Mouse (Mus musculus) ovary, postnatal 14 days (tissue): ENCODE results near the gene Cln3.

ENCODE experiments used
- DNase-seq: peaks from one replicate; pipeline ENCODE4 v3.0.0; 2022; ENCODE audit warnings: low spot score

Cln3 gene

GRCm38 (mm10) chr7:126585717-126586116 lies at the start of gene Cln3:
Gene Cln3, minus strand, starts transcription at chr7:126585817.
- DNase-seq: no peak

- DNase-seq: no peak
These were observed 49.8 kb upstream of the Cln3 start for GRCm38 (mm10) chr7:126635375-126635774.

GRCm38 (mm10) chr7:126632478-126632877 lies 46.9 kb upstream of the Cln3 start:
- DNase-seq: no peak

GRCm38 (mm10) chr7:126630824-126631518 lies 45.4 kb upstream of the Cln3 start, which contains the start of gene Nupr1:
Gene Nupr1, minus strand, starts transcription at chr7:126630861.
- no peak for DNase-seq

- no peak for DNase-seq
These were observed 44.3 kb upstream of the Cln3 start for GRCm38 (mm10) chr7:126629915-126630314.

GRCm38 (mm10) chr7:126628111-126628510 lies 42.5 kb upstream of the Cln3 start:
- DNase-seq: no peak

GRCm38 (mm10) chr7:126625807-126626600 lies 40.4 kb upstream of the Cln3 start:
- DNase-seq: no peak

GRCm38 (mm10) chr7:126625369-126625768 lies 39.8 kb upstream of the Cln3 start:
- peak; percentile 60 for DNase-seq

- DNase-seq: no peak
These were observed 39.2 kb upstream of the Cln3 start for GRCm38 (mm10) chr7:126624774-126625173.

GRCm38 (mm10) chr7:126623381-126623780 lies 37.8 kb upstream of the Cln3 start:
- no peak for DNase-seq

- no peak for DNase-seq
These were observed 36.1 kb upstream of the Cln3 start for GRCm38 (mm10) chr7:126621452-126622359.

- DNase-seq: no peak
These were observed 34.1 kb upstream of the Cln3 start for GRCm38 (mm10) chr7:126619559-126620275.

- no peak for DNase-seq
These were observed 31.1 kb upstream of the Cln3 start for GRCm38 (mm10) chr7:126616707-126617106.

- no peak for DNase-seq
These were observed 27.1 kb upstream of the Cln3 start for GRCm38 (mm10) chr7:126612736-126613135.

- DNase-seq: no peak
These were observed 22.2 kb upstream of the Cln3 start for GRCm38 (mm10) chr7:126607796-126608195.

GRCm38 (mm10) chr7:126607064-126607463 lies 21.4 kb upstream of the Cln3 start:
- DNase-seq: peak; percentile 49

- DNase-seq: no peak
These were observed 21.0 kb upstream of the Cln3 start for GRCm38 (mm10) chr7:126606611-126607010.

GRCm38 (mm10) chr7:126602650-126603049 lies 17.0 kb upstream of the Cln3 start:
- no peak for DNase-seq

GRCm38 (mm10) chr7:126601896-126602295 lies 16.3 kb upstream of the Cln3 start:
- no peak for DNase-seq

GRCm38 (mm10) chr7:126598919-126599318 lies 13.3 kb upstream of the Cln3 start:
- DNase-seq: no peak

- DNase-seq: no peak
These were observed 10.8 kb upstream of the Cln3 start for GRCm38 (mm10) chr7:126596414-126596813.

GRCm38 (mm10) chr7:126595890-126596289 lies 10.3 kb upstream of the Cln3 start:
- DNase-seq: no peak
